Mouse (Mus musculus) kidney, embryonic 14.5 days (tissue): ENCODE data around the gene Ddx17. TPM values are rescaled to one million over a fixed set of nuclear protein-coding genes. Genes with fewer than 3 reads are reported as not detected.

ENCODE experiments used
- ATAC-seq: fragments of 200-750 bp; cut with Nextera tagmentation; 2 replicates; pipeline ENCODE4 v1.8.0; 2017; ENCODE audit warnings: moderate number of reproducible peaks, mild to moderate bottlenecking, moderate TSS enrichment, moderate library complexity; ENCODE audit not compliant: low FRiP score, low TSS enrichment
- H3K27ac ChIP-seq: fragments of 300-500 bp; sonication (generic); 2 replicates; pipeline ENCODE4 v1.5.1; 2014; ENCODE audit warnings: low read depth, mild to moderate bottlenecking, low read length, moderate library complexity, mixed read lengths
- H3K27me3 ChIP-seq: fragments of 300-500 bp; sonication (generic); 2 replicates; pipeline ENCODE4 v1.6.1; 2014; ENCODE audit warnings: mild to moderate bottlenecking, low read length; ENCODE audit not compliant: control insufficient read depth, insufficient read depth
- H3K36me3 ChIP-seq: fragments of 300-500 bp; sonication (generic); 2 replicates; pipeline ENCODE4 v1.6.1; 2014; ENCODE audit warnings: low read length, mixed read lengths; ENCODE audit not compliant: control insufficient read depth, insufficient read depth
- H3K4me1 ChIP-seq: fragments of 300-500 bp; sonication (generic); 2 replicates; pipeline ENCODE4 v1.6.1; 2014; ENCODE audit warnings: low read length, mixed read lengths; ENCODE audit not compliant: control insufficient read depth, insufficient read depth
- H3K4me2 ChIP-seq: fragments of 300-500 bp; sonication (generic); replicated peaks from 2 replicates; pipeline ENCODE4 v1.6.1; 2014; ENCODE audit warnings: low read depth, mild to moderate bottlenecking, low read length
- H3K4me3 ChIP-seq: fragments of 300-500 bp; sonication (generic); 2 replicates; pipeline ENCODE4 v1.5.1; 2014; ENCODE audit warnings: mild to moderate bottlenecking, low read length
- H3K9ac ChIP-seq: fragments of 300-500 bp; sonication (generic); 2 replicates; pipeline ENCODE4 v1.6.1; 2014; ENCODE audit warnings: low read depth, mild to moderate bottlenecking, low read length, moderate library complexity
- H3K9me3 ChIP-seq: fragments of 300-500 bp; sonication (generic); 2 replicates; pipeline ENCODE4 v1.6.1; 2016; ENCODE audit warnings: low read length; ENCODE audit not compliant: control insufficient read depth
- WGBS: fragments of 180-500 bp; shearing (Covaris S2); extraction: QIAGEN DNeasy Blood & Tissue Kit; methylation state at CpG from one replicate; pipeline ENCODE4 v1.1.7; 2014; 5-methylcytosine and 5-hydroxymethylcytosine counted together
- polyA plus RNA-seq: library from polyadenylated mRNA; unstranded; fragments of >200 nt; fragmentation: Nextera tagmentation; extraction: Ambion mirVana; gene quantifications from 2 replicates; pipeline ENCODE4 v1.2.1, GENCODE M21; 2014

The Ddx17 gene
- polyA plus RNA-seq, 1 experiment from 2014 or later = 93.8 TPM

DNA sequence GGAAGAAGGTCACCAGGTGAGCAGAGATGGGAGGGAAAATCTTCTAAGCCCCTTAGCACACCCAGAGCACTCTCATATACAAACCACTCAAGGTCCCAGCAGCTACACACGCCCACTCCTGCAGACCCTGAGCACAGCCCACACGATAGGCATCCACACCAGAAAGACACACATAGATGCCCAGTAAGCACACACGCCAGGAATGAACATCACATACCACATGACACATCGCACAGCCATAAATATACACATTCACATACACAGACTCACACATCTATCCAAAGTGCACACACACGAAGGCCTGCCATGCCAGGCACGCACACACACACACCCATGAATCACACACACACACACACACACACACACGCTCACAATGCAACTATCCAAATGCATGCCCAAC, 36.1 kb downstream of the Ddx17 start:
- Histone ChIP-seq H3K27ac (no peak overlapping the region), H3K4me2 (no peak overlapping the region), H3K4me1 (peaks cover 9% of the 10 kb centered on the region), H3K27me3 (peaks cover 53% of the 10 kb centered on the region), H3K36me3 (no peaks in the 10 kb centered on the region), H3K4me3 (no peak overlapping the region), H3K9ac (no peak overlapping the region), H3K9me3 (no peaks in the 10 kb centered on the region)
- ATAC-seq = no peak
- WGBS = 77% methylated on average over 7 of the region's 7 CpGs

DNA sequence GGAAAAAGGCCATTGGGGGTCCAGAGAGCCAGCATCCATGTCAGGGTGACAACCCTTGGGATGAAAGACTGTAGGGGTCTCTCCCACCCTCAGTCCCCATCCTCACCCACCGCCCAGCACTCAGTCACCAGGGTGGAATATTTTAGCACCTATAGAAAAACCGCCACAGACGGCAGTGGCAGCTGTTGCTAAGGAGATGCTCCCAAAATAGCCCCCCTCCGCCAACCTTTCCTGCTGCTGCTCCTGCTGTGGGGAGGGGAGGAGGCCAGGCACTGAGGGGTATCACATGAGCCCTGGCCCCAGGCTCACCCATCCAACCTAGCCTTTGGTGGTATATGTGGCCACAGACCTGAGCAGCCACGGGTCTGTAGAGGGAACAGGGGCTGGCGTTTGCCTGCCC, 36.5 kb downstream of the Ddx17 start:
- Histone ChIP-seq H3K9ac (no peak overlapping the region), H3K27me3 (peaks cover 58% of the 10 kb centered on the region), H3K4me2 (no peak overlapping the region), H3K27ac (no peak overlapping the region), H3K36me3 (no peaks in the 10 kb centered on the region), H3K4me3 (no peak overlapping the region), H3K9me3 (no peaks in the 10 kb centered on the region), H3K4me1 (peaks cover 13% of the 10 kb centered on the region)
- no peak for ATAC-seq
- WGBS = 29% methylated on average over 6 of the region's 6 CpGs

DNA sequence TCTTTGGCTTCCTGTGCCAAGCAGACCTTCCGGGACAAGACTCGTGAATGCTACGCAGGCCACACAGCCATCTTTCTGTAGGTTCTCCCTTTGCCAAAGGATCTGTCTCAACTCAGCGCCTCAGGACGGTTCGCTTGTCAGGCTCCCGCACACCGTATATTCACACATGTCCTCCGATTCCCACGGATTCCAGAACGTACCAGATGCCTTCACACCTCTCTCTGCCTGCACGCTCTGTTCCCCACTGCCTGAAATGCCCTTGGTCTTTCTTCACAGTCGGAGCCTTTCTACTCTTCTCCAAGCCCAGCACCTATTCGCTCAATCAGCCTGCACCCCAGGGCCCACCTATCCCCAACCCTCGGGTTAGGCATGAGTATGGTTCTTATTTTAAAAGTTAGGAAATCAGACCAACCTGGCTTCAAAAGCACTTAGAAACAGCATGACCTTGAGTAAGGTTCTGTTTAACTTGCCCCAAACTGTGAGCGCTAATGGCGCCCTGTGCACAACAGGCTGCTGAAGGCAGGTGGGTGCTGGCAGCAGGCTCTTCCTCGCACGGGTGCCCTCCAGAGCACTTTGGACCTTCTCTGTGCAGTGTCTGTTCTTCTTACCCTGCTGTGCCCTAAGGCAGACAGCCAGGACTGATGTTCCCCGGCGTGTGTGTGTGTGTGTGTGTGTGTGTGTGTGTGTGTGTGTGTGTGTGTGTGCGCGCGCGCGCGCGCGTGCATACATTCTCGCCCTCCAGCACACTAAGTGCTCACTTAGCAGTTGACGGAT, 39.3 kb downstream of the Ddx17 start:
- Histone ChIP-seq H3K36me3 (no peaks in the 10 kb centered on the region), H3K27ac (no peak overlapping the region), H3K4me1 (peaks cover 10% of the 10 kb centered on the region), H3K27me3 (peaks cover 79% of the 10 kb centered on the region), H3K9ac (no peak overlapping the region), H3K4me3 (no peak overlapping the region), H3K9me3 (no peaks in the 10 kb centered on the region), H3K4me2 (no peak overlapping the region)
- no peak for ATAC-seq
- 53% methylated on average over 31 of the region's 31 CpGs for WGBS

DNA sequence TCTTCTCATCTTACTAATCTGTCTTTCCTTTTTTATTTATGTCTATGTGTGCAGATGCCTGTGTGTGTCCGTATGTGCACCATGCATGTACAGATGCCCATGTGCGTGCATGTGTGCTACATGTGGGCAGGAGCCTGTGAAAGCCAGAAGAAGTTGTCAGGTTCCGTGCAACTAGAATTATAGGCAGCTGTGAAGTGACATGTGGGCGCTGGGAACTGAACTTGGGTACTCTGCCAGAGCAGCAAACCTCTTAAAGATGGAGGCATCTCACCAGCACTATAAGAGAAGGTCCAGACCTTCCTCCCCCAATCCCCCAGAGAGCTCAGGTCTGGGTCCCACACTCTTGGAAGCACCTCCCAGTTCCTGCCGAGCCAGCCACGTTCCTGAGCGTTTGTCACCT, 40.1 kb downstream of the Ddx17 start:
- H3K4me3 ChIP-seq = no peak overlapping the region; the same call in 1 of the 2 replicates
- H3K27me3 ChIP-seq = peaks cover 80% of the 10 kb centered on the region
- no peaks in the 10 kb centered on the region for H3K9me3 ChIP-seq
- H3K4me1 ChIP-seq = peaks cover 10% of the 10 kb centered on the region
- no peak overlapping the region for H3K4me2 ChIP-seq
- ATAC-seq = no peak
- 26% methylated on average over 7 of the region's 7 CpGs for WGBS
- no peaks in the 10 kb centered on the region for H3K36me3 ChIP-seq
- no peak overlapping the region for H3K9ac ChIP-seq
- no peak overlapping the region for H3K27ac ChIP-seq

DNA sequence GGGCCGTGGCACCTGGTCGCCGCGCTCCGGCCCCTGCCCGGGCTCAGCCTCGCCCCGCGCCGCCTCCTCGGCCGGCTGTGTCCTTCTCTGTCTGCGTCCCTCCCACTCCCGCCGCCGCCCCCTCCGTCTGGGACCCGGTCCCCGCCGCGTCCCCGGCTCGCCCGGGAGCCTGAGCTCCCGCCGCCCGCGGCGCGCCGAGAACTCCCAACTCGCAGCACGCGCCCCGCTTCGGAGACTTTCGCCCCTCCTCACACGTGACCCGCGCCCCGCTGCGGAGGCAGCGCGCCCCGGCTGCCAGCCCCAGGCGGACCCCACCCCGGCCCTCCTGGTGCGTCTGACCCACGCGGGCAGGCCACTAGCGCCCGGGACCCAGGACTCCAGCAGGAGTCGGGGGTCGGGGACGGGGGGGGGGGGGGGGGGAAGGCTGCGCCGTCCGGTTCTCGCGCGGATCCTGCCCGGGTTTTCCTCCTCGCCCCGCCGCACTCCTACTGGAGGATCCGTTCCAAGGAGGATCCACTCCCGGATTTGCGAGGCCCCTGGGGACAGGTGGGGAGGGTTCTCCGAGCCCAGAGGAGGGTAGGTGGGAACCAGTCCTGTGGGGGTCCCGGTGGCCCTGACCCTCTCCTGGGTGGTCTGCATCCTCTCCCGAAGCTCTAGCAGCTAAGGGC, 40.8 kb downstream of the Ddx17 start:
- peak overlapping the region; percentile 67 for H3K9ac ChIP-seq
- peaks cover 5% of the 10 kb centered on the region; the same call in 1 of the 2 replicates for H3K4me1 ChIP-seq
- H3K9me3 ChIP-seq = no peaks in the 10 kb centered on the region
- WGBS = under 1% methylated on average over 50 of the region's 71 CpGs
- H3K27ac ChIP-seq = no peak overlapping the region
- peak overlapping the region; percentile 64 for H3K4me3 ChIP-seq
- H3K27me3 ChIP-seq = peaks cover 77% of the 10 kb centered on the region
- peak; percentile 64 for ATAC-seq
- peak overlapping the region; percentile 100 for H3K4me2 ChIP-seq
- H3K36me3 ChIP-seq = no peaks in the 10 kb centered on the region

DNA sequence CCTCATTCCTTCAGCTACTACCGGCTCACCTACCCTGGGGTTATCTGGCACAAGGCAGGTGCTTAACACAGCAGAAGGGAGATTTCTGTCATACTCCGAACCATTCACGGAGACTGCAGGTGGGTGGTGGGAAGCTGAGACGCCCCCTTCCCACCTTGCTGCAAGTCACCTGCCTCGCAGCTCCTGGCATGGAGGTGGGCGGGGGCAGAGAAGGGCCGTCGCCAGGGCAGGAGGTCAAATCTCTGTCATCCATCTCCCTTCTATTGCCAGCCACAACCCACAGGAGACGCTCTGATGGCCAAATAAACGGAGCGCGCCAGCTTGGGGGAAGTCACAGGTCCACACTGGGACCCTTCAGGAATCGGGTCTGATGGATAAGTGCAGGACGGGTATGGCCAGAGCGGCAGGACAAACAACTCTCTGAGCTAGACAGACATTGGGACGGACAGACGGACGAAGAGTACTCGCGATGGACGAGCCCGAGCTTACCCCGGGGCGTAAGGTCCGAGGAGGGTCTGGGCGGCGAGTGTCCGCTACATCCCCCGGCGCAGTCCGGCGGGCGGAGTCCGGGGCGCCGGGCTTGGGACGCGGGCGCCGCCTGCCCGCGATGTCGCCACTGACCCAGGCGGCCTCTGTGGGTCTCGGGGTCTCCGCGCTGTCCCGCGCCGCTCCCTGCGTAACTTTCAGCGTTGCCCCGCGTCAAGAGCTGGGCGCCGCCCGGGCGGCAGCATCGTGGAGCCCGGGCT, 41.7 kb downstream of the Ddx17 start, which contains the start of gene Kcnj4:
Gene Kcnj4 (minus strand): TSS at position 535 of the 746 bp plus-strand sequence.
- no peaks in the 10 kb centered on the region for H3K9me3 ChIP-seq
- peak within 1 kb of the TSS; percentile 67 for H3K9ac ChIP-seq
- H3K27ac ChIP-seq = no peak within 1 kb of the TSS
- H3K4me1 ChIP-seq = peaks cover 5% of the 10 kb centered on the region; the same call in 1 of the 2 replicates
- H3K4me3 ChIP-seq = peak within 1 kb of the TSS; percentile 64
- peak; percentile 14; the same call in 1 of the 2 replicates for ATAC-seq
- peaks cover 68% of the 10 kb centered on the region for H3K27me3 ChIP-seq
- peak within 1 kb of the TSS; percentile 100 for H3K4me2 ChIP-seq
- H3K36me3 ChIP-seq = no peaks in the 10 kb centered on the region
- WGBS = under 1% methylated on average over 60 of the region's 60 CpGs

DNA sequence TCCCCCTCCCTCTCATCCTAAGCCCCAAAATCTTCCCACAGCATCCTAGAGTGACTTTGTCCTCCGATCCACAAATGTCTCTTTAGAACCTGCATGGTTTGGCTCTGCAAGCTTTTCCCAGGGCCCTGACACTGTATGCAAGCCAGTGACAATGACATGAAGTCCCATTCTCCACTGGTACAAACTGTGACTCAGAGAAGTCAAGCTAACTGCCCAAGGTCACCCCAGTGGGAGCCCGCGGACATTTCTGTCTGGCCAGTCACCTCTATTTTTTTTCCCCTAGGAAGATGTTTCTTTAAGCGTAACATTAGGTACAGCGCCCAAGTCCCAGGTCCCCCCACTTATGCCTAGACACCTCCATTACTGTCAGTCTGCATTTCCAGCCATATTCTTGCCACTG, 43.1 kb downstream of the Ddx17 start:
- Histone ChIP-seq H3K4me1 (peaks cover 5% of the 10 kb centered on the region; the same call in 1 of the 2 replicates), H3K27ac (no peak overlapping the region), H3K9me3 (no peaks in the 10 kb centered on the region), H3K4me2 (no peak overlapping the region), H3K27me3 (peaks cover 62% of the 10 kb centered on the region), H3K36me3 (no peaks in the 10 kb centered on the region), H3K4me3 (no peak overlapping the region), H3K9ac (no peak overlapping the region)
- ATAC-seq = no peak
- 74% methylated on average over 5 of the region's 5 CpGs for WGBS

DNA sequence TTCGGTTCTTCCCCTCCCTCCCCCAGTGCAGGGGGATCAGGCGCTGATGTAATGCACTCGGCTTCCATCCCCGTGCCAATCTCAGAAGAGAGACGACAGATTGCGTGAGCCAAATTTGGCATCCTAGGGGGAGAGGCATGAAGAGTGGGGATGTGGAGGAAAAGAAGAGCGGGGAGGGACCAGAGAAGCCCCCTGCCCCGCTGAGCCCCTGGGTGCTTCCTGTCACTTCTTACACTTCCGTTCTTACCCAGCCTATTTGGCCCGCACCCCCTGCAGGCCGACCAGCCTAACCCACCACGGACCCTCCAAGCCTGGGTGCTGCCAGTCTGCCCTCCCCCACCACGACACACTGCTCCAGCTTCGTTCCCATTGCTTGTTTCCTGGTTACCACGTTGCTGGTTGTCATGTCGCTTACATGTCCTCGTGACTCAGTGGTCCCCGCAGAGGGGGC, 43.6 kb downstream of the Ddx17 start:
- Histone ChIP-seq H3K9me3 (no peaks in the 10 kb centered on the region), H3K27ac (no peak overlapping the region), H3K4me2 (no peak overlapping the region), H3K4me3 (no peak overlapping the region), H3K27me3 (peaks cover 57% of the 10 kb centered on the region), H3K36me3 (no peaks in the 10 kb centered on the region), H3K9ac (no peak overlapping the region), H3K4me1 (peaks cover 5% of the 10 kb centered on the region; the same call in 1 of the 2 replicates)
- WGBS = 25% methylated on average over 18 of the region's 18 CpGs
- ATAC-seq = no peak
